Mouse (Mus musculus) brain, embryonic 14.5 days (tissue): ENCODE measurements at regions not wholly inside any gene's neighbourhood (a gene's known extent, or its start where the extent isn't known, plus 50 kb on each side); places are given as distances from the start of the nearest gene placed in this dataset.

ENCODE experiments used
- DNase-seq: peaks from one replicate; pipeline ENCODE4 v3.0.0-alpha.2; 2011; ENCODE audit warnings: low read depth
- CTCF ChIP-seq: fragments of 200-500 bp; IDR thresholded peaks from 2 replicates; pipeline ENCODE4 v1.5.1; 2012; ENCODE audit warnings: inconsistent platforms, mild to moderate bottlenecking, moderate library complexity, borderline replicate concordance; ENCODE audit not compliant: insufficient read depth, insufficient read length; ENCODE audit errors: extremely low read depth
- POLR2A ChIP-seq: fragments of 200-500 bp; IDR thresholded peaks from 2 replicates; pipeline ENCODE4 v1.6.1; 2012; ENCODE audit warnings: mild to moderate bottlenecking, inconsistent platforms, borderline replicate concordance; ENCODE audit not compliant: poor library complexity, insufficient read depth, insufficient read length, severe bottlenecking; ENCODE audit errors: extremely low read depth

DNA sequence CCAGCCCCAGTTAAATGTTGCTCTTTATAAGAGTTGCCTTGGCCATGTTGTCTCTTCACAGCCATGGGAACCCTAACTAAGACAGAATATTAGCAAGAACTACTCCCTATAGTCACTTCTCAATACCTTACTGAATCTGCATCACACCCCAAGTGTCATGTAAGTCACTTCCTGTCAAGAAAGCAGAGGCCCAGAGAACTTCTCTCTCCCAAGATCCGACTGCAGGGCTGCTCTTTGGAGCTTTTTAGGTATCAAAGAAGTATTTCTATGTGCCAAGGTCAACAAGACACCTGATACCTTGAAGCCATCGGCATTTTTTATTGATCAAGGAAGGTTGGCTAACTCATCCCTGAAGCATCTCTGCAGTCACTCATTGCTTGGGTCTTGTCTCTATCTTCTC lies 72.0 kb upstream of the Rap1b start:
- no peak for DNase-seq
- TF ChIP-seq CTCF (no peak), POLR2A (no peak)

DNA sequence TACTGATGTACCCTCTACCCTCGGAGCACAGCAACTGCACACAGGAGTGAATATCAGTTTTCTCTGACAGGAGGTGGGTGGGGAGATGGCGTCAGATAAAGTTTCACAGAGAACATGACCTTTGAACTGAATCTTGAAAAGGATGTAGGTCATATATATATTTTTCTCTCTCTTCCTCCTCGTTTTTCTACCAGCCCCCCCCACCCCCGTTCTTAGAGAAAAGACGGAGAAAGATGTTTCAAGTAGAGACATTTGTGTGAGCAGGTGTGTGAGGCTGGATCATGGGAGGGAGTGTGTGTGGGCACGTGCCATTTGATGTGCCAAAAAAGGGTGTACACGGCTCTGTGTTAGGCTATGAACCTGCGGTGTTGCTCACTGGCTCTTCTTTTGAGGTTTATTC lies 72.8 kb upstream of the Rap1b start:
- no peak for DNase-seq
- TF ChIP-seq POLR2A: no peak
- TF ChIP-seq CTCF: no peak

DNA sequence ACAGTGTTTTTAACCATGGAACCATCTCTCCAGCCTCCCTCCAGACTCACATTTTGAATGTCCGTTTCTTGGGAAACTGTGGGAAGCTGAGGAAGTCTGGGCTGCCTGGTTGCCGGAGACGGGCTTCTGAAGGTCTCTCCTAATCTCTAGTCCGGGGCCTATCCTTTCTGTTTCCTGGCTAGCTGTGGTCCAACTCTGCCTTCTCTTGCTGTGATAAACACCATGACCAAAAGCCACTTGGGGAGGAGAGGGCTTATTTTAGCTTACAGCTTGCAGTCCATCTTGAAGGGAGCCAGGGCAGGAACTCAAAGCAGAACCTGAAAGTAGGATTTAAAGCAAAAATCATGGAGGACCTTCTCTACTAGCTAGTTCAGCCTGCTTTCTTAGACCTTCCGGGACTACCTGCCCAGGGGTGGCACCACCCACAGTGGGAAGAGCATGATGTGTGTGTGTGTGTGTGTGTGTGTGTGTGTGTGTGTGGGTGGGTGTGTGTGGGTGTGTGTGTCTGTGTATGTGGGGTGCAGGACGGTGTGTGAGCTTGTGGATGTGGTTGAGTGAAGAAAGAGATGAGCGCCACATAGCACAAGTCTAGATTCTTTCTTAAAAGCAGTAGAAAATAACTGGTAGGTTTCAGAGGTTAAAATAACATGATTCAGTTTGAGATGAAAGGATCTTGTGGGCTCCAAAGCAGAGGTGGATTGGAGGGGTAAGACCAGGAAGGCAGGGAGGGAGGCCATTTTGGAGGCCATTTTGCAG lies 73.5 kb upstream of the Rap1b start:
- DNase-seq: no peak
- TF ChIP-seq POLR2A (no peak), CTCF (no peak)

- no peak for TF ChIP-seq POLR2A
- no peak for TF ChIP-seq CTCF
- no peak for DNase-seq
These were observed 79.4 kb upstream of the Rap1b start for GRCm38 (mm10) chr10:117925186-117925585.

GRCm38 (mm10) chr10:117925611-117926555 lies 80.0 kb upstream of the Rap1b start:
- no peak for DNase-seq
- TF ChIP-seq POLR2A (no peak), CTCF (no peak)

- DNase-seq: no peak
- TF ChIP-seq POLR2A: no peak
- no peak for TF ChIP-seq CTCF
These were observed 83.2 kb upstream of the Rap1b start for GRCm38 (mm10) chr10:117928998-117929397.

DNA sequence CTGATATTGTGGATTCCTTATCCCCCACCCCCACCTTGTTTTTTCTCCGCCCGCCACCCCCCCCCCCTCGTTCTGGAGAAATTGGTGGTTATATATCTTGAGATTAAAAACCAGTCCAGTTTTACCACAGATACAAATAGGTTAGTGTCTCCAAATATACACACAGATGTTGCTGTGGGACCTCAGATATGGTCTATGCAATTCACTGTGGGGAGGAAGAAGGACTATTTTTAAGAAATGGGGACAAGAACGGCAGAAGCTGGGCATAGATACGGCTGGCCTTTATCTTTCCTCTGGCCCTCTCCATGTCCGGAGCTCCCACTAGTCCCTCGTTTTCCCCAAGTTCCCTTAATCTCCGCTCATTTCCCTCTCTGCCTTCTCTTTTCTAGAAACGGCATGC lies 89.0 kb upstream of the Rap1b start:
- TF ChIP-seq POLR2A: no peak
- DNase-seq: no peak

DNA sequence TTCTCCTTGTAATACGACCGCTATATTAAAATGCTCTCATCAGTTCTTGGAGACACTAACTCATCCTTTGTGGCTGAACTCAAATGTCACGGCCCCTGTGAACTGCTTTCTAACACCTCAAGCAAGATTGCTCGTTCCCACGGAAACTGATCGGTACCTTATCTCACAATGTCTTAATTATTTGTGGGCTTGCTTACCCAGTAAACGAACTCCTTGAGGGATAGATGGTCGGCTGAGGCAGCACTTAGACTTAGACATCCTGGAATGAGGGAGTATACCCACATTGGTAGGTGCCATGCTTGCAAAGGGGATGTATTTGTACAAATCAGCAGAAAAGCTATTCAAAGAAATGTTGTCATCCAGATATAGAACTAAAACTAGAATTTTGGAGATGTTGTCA lies 92.9 kb upstream of the Rap1b start:
- TF ChIP-seq CTCF: no peak
- TF ChIP-seq POLR2A: no peak
- no peak for DNase-seq

GRCm38 (mm10) chr10:117940441-117941265 lies 94.8 kb upstream of the Rap1b start:
- TF ChIP-seq CTCF: no peak
- no peak for TF ChIP-seq POLR2A
- DNase-seq: no peak

- no peak for TF ChIP-seq POLR2A
- no peak for TF ChIP-seq CTCF
- DNase-seq: no peak
These were observed 95.4 kb upstream of the Rap1b start for GRCm38 (mm10) chr10:117941266-117941651.

- DNase-seq: no peak
- no peak for TF ChIP-seq POLR2A
- no peak for TF ChIP-seq CTCF
These were observed 98.0 kb upstream of the Rap1b start for GRCm38 (mm10) chr10:117943702-117944307.

DNA sequence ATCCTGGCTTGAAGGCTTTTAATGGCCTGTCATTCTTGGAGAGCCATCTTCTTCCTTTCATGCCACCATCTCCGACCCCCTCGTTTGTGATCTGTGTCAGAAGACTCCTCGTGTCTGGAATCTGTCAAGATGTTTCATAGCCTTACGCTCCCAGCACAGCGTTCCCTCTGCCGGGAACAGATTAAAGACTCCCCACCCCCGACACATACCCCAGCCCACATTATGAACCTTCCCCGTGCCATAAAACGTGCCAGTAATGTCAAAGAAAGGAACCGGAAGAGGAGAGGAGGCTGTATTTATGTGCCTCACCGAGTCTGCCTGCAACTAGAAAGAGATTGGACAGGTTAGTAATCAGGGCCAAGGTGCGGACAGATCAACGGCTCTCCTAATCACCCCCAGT lies 101.4 kb upstream of the Rap1b start:
- TF ChIP-seq CTCF: no peak
- no peak for TF ChIP-seq POLR2A
- peak; percentile 40 for DNase-seq
